Mouse (Mus musculus) lung, postnatal 0 days (tissue): ENCODE data around the gene Adgrb3.

Experiments
- CTCF ChIP-seq: IDR thresholded peaks from 2 replicates; pipeline ENCODE4 v1.5.1; 2016; ENCODE audit warnings: antibody characterized with exemption, mild to moderate bottlenecking
- EP300 ChIP-seq: IDR thresholded peaks from 2 replicates; pipeline ENCODE4 v1.6.1; 2016; ENCODE audit warnings: antibody characterized with exemption, mild to moderate bottlenecking, control low read depth

DNA sequence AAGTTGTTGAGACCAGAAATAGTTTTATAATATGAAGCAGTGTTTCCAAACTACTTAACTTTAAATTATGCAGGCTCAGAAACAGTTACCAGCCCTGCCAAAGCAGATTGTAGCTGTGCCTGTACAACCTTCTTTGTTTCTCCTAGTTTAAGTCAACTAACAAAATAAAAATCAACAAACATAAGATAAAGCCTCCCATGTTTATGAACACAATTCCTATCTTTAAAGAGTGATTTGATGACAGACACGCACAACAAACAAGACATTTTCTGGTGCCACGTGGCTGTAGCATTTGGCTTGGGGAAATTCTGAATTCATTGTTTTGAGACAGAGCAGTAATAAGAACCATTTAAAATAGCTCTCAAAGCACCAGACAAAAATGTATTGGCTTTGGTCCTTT, 60.5 kb downstream of the Adgrb3 start:
- TF ChIP-seq CTCF = no peak
- TF ChIP-seq EP300 = no peak
